Mouse (Mus musculus) MEL (cell line): ENCODE results near the gene Pten. TPM values are rescaled to one million over a fixed set of nuclear protein-coding genes. Genes with fewer than 3 reads are reported as not detected.

Source experiments
- DNase-seq: peaks from one replicate; pipeline ENCODE4 v3.0.0; 2011; ENCODE audit warnings: low read depth, low spot score
- H3K27ac ChIP-seq: 2 replicates; pipeline ENCODE4 v1.5.1; 2012; ENCODE audit warnings: low read depth, mild to moderate bottlenecking, control low read depth, low read length, moderate library complexity; ENCODE audit not compliant: control insufficient read depth
- H3K27me3 ChIP-seq, 2 experiments: fragments of 150-350 bp in 1 of 2; sonication (generic) in 1 of 2; 2 replicates each; pipeline ENCODE4 v1.6.1; 2012; ENCODE audit warnings: low read length in 2 of 2, mild to moderate bottlenecking in 2 of 2, improper control_type of control experiment in 1 of 2, moderate library complexity in 1 of 2; ENCODE audit not compliant: insufficient read depth in 2 of 2, control insufficient read depth in 1 of 2
- H3K36me3 ChIP-seq, 2 experiments: 2 replicates each; pipeline ENCODE4 v1.6.1; 2012 to 2014; ENCODE audit warnings: low read length in 2 of 2, improper control_type of control experiment in 1 of 2, inconsistent platforms in 1 of 2, mild to moderate bottlenecking in 1 of 2; ENCODE audit not compliant: insufficient read depth in 2 of 2, control insufficient read depth in 1 of 2
- H3K4me1 ChIP-seq, 2 experiments: fragments of 150-350 bp in 1 of 2; sonication (generic) in 1 of 2; 2 replicates each; pipeline ENCODE4 v1.6.1; 2012; ENCODE audit warnings: low read length in 2 of 2, improper control_type of control experiment in 1 of 2, mild to moderate bottlenecking in 1 of 2; ENCODE audit not compliant: insufficient read depth in 2 of 2, control insufficient read depth in 1 of 2
- H3K4me3 ChIP-seq, 2 experiments: fragments of 150-350 bp in 1 of 2; sonication (generic) in 1 of 2; 2 replicates each; pipeline ENCODE4 v1.5.1; 2012; ENCODE audit warnings: low read depth in 2 of 2, low read length in 2 of 2, mild to moderate bottlenecking in 2 of 2, moderate library complexity in 2 of 2, control low read depth in 1 of 2, improper control_type of control experiment in 1 of 2; ENCODE audit not compliant: control insufficient read depth in 1 of 2, insufficient read depth in 1 of 2
- H3K79me2 ChIP-seq: 2 replicates; pipeline ENCODE4 v1.6.1; 2012; ENCODE audit warnings: mild to moderate bottlenecking, low read length, moderate library complexity; ENCODE audit not compliant: control insufficient read depth, poor library complexity, insufficient read depth
- H3K9ac ChIP-seq: 2 replicates; pipeline ENCODE4 v1.6.1; 2012; ENCODE audit warnings: low read depth, mild to moderate bottlenecking, control low read depth, low read length, moderate library complexity; ENCODE audit not compliant: control insufficient read depth, poor library complexity, severe bottlenecking
- H3K9me3 ChIP-seq: fragments of 150-350 bp; sonication (generic); replicated peaks from 2 replicates; pipeline ENCODE4 v1.6.1; 2012; ENCODE audit warnings: mild to moderate bottlenecking, low read length, improper control_type of control experiment, moderate library complexity; ENCODE audit not compliant: insufficient read depth
- CHD1 ChIP-seq: IDR thresholded peaks from 2 replicates; pipeline ENCODE4 v1.6.1; 2012; ENCODE audit warnings: low read depth, mild to moderate bottlenecking, inconsistent platforms, low read length, improper control_type of control experiment
- CTCF ChIP-seq, 3 experiments: IDR thresholded peaks in 2 of 3; conservative IDR thresholded peaks in 1 of 3; 2 replicates each; pipeline ENCODE4 v1.5.1; 2011 to 2012; ENCODE audit warnings: low read length in 3 of 3, low read depth in 2 of 3, mild to moderate bottlenecking in 2 of 3, improper control_type of control experiment in 1 of 3, inconsistent platforms in 1 of 3, mixed read lengths in 1 of 3, moderate library complexity in 1 of 3; ENCODE audit not compliant: control insufficient read depth in 1 of 3, insufficient read depth in 1 of 3, poor library complexity in 1 of 3, severe bottlenecking in 1 of 3
- GABPA ChIP-seq: IDR thresholded peaks from 2 replicates; pipeline ENCODE4 v1.6.1; 2012; ENCODE audit warnings: low read depth, mild to moderate bottlenecking, inconsistent platforms, low read length, improper control_type of control experiment, moderate library complexity
- KAT2A ChIP-seq: conservative IDR thresholded peaks from 2 replicates; pipeline ENCODE4 v1.6.1; 2012; ENCODE audit warnings: low read depth, low read length, improper control_type of control experiment, inconsistent platforms
- MAX ChIP-seq: IDR thresholded peaks from 2 replicates; pipeline ENCODE4 v1.6.1; 2011; ENCODE audit warnings: low read length, improper control_type of control experiment
- MAZ ChIP-seq: IDR thresholded peaks from 2 replicates; pipeline ENCODE4 v1.6.1; 2012; ENCODE audit warnings: low read depth, mild to moderate bottlenecking, inconsistent platforms, low read length, improper control_type of control experiment
- MXI1 ChIP-seq: IDR thresholded peaks from 2 replicates; pipeline ENCODE4 v1.6.1; 2011; ENCODE audit warnings: mild to moderate bottlenecking, low read depth, low read length, improper control_type of control experiment
- MYB ChIP-seq: IDR thresholded peaks from 2 replicates; pipeline ENCODE4 v1.6.1; 2011; ENCODE audit warnings: mild to moderate bottlenecking, low read depth, low read length, improper control_type of control experiment
- MYC ChIP-seq: IDR thresholded peaks from 2 replicates; pipeline ENCODE4 v1.6.1; 2011; ENCODE audit warnings: low read depth, mild to moderate bottlenecking, low read length, improper control_type of control experiment, moderate library complexity
- POLR2A ChIP-seq, 2 experiments: IDR thresholded peaks; 2 replicates each; pipeline ENCODE4 v1.6.1; 2011 to 2012; ENCODE audit warnings: low read length in 2 of 2, mild to moderate bottlenecking in 2 of 2, control low read depth in 1 of 2, improper control_type of control experiment in 1 of 2, low read depth in 1 of 2, moderate library complexity in 1 of 2; ENCODE audit not compliant: control insufficient read depth in 1 of 2, insufficient read depth in 1 of 2, poor library complexity in 1 of 2
- POLR2AphosphoS2 ChIP-seq: IDR thresholded peaks from 2 replicates; pipeline ENCODE4 v1.6.1; 2011; ENCODE audit warnings: low read length, improper control_type of control experiment
- POLR2AphosphoS5 ChIP-seq: IDR thresholded peaks from 2 replicates; pipeline ENCODE4 v1.6.1; 2012; ENCODE audit warnings: low read depth, borderline replicate concordance, mild to moderate bottlenecking, inconsistent platforms, low read length, moderate library complexity, mixed read lengths
- SMC3 ChIP-seq: IDR thresholded peaks from 2 replicates; pipeline ENCODE4 v1.6.1; 2011; ENCODE audit warnings: low read depth, low read length, improper control_type of control experiment
- TAL1 ChIP-seq: IDR thresholded peaks from 2 replicates; pipeline ENCODE4 v1.6.1; 2012; ENCODE audit warnings: mild to moderate bottlenecking, inconsistent platforms, low read length, moderate library complexity, mixed read lengths
- TBP ChIP-seq: IDR thresholded peaks from 2 replicates; pipeline ENCODE4 v1.8.0; 2011; ENCODE audit warnings: low read depth, low read length, improper control_type of control experiment
- TCF12 ChIP-seq: IDR thresholded peaks from 2 replicates; pipeline ENCODE4 v1.6.1; 2014; ENCODE audit warnings: low read depth, mild to moderate bottlenecking, inconsistent platforms, low read length, improper control_type of control experiment, moderate library complexity
- USF2 ChIP-seq, 2 experiments: IDR thresholded peaks; 2 replicates each; pipeline ENCODE4 v1.6.1; 2011 to 2012; ENCODE audit warnings: improper control_type of control experiment in 2 of 2, low read length in 2 of 2, borderline replicate concordance in 1 of 2, inconsistent platforms in 1 of 2, low read depth in 1 of 2, mild to moderate bottlenecking in 1 of 2; ENCODE audit not compliant: insufficient read depth in 1 of 2
- ZC3H11A ChIP-seq: IDR thresholded peaks from 2 replicates; pipeline ENCODE4 v1.6.1; 2012; ENCODE audit warnings: low read depth, mild to moderate bottlenecking, inconsistent platforms, low read length, improper control_type of control experiment
- ZMIZ1 ChIP-seq: IDR thresholded peaks from 2 replicates; pipeline ENCODE4 v1.6.1; 2012; ENCODE audit warnings: low read depth, mild to moderate bottlenecking, inconsistent platforms, low read length, improper control_type of control experiment, moderate library complexity
- polyA plus RNA-seq, 2 experiments: library from polyadenylated mRNA; stranded (reverse) in 1 of 2; unstranded in 1 of 2; fragments of >175 nt in 1 of 2; fragments of >200 nt in 1 of 2; gene quantifications; 2 replicates each; pipeline versions ENCODE4 v1.2.1 to v1.2.4; 2012; ENCODE audit warnings: low replicate concordance in 2 of 2, low read depth in 1 of 2; ENCODE audit not compliant: insufficient read length in 2 of 2, insufficient read depth in 1 of 2, missing spikeins in 1 of 2
- total RNA-seq: library from RNA; depleted of rRNA; stranded (reverse); fragments of 300-350 nt; gene quantifications from 2 replicates; pipeline ENCODE4 v1.2.3, GENCODE M21; 2012

Pten gene
- total and polyA plus RNA-seq, 3 experiments = 22.7 to 104 (median 35.8) TPM

DNA sequence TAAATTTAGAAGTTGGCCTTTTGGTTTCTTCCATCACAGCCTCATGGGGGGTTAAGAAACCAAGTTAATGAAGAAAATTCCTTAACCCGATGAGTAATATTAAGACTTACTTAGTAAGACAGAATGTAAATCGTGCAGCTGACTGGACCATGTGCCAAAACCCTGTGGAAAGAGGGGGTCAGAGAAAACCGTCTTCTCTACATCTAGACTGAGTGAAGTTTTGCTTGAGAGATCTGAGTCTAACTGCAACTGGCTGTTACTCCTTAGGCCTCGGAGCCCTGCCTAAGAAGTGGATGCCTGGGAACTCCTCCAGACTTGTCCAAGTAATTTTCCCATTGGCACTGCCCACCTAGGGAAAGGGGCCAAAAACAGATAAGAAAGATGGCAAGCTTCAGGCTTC lies 74.0 kb downstream of the Pten start:
- TF ChIP-seq MAZ = no peak
- no peak for TF ChIP-seq POLR2AphosphoS5
- TF ChIP-seq TCF12 = no peak
- TF ChIP-seq MAX = no peak
- no peak for TF ChIP-seq MYB
- no peak for TF ChIP-seq MYC
- TF ChIP-seq ZC3H11A = no peak
- TF ChIP-seq MXI1 = no peak
- no peak for TF ChIP-seq TBP
- no peak for TF ChIP-seq POLR2AphosphoS2
- no peak for TF ChIP-seq GABPA
- no peak for TF ChIP-seq TAL1
- no peak for TF ChIP-seq KAT2A
- no peak for TF ChIP-seq CTCF (IDR thresholded peaks at IDR 0.05 in 2 of 3, conservative IDR thresholded peaks at IDR 0.05 in 1 of 3; ENCODE audit: control insufficient read depth in 1 of 3, insufficient read depth in 1 of 3, low read depth in 2 of 3, low read length in 3 of 3, poor library complexity in 1 of 3, severe bottlenecking in 1 of 3)
- TF ChIP-seq POLR2A (IDR thresholded peaks at IDR 0.05; ENCODE audit: control insufficient read depth in 1 of 2, insufficient read depth in 1 of 2, low read depth in 1 of 2, low read length in 2 of 2, poor library complexity in 1 of 2) = no peak
- TF ChIP-seq USF2 (IDR thresholded peaks at IDR 0.05; ENCODE audit: borderline replicate concordance in 1 of 2, insufficient read depth in 1 of 2, low read depth in 1 of 2, low read length in 2 of 2) = no peak
- TF ChIP-seq SMC3 = no peak
- TF ChIP-seq ZMIZ1 = no peak
- no peak for TF ChIP-seq CHD1
- no peak for DNase-seq
- H3K4me3 ChIP-seq = no peak overlapping the region
- H3K4me1 ChIP-seq = no peaks in the 10 kb centered on the region
- no peaks in the 10 kb centered on the region for H3K79me2 ChIP-seq
- H3K27ac ChIP-seq = no peak overlapping the region
- H3K9ac ChIP-seq = no peak overlapping the region
- H3K36me3 ChIP-seq = no peaks in the 10 kb centered on the region
- H3K27me3 ChIP-seq = no peaks in the 10 kb centered on the region
- no peaks in the 10 kb centered on the region for H3K9me3 ChIP-seq

DNA sequence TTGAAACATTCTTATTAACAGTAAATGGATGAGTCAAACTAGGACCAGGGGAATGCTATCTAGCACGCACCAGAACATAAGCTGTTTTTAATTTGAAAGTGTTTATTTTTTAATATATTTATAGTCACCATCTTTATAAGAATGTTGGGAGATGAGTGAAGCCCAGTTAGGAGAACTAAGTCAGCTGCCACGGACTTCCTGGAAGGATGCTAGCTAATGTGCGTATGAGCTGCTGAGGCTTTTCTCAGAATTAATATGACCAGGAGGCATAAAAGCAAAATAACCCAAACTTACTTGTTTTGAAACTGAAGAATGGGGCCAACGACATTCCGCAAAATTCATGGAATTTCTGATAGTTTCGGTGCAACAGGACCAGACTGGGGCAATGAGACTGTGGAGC lies 83.2 kb downstream of the Pten start:
- no peak overlapping the region for H3K4me3 ChIP-seq
- no peak for DNase-seq
- H3K79me2 ChIP-seq = no peaks in the 10 kb centered on the region
- no peak overlapping the region for H3K9ac ChIP-seq
- H3K36me3 ChIP-seq = no peaks in the 10 kb centered on the region
- H3K9me3 ChIP-seq = no peaks in the 10 kb centered on the region
- H3K27me3 ChIP-seq = no peaks in the 10 kb centered on the region
- no peaks in the 10 kb centered on the region for H3K4me1 ChIP-seq
- no peak for TF ChIP-seq SMC3
- TF ChIP-seq MAX = no peak
- no peak overlapping the region for H3K27ac ChIP-seq
